Mouse (Mus musculus) gastrocnemius, postnatal 10 days (tissue): ENCODE measurements around the gene Rbms3. TPM values are rescaled to one million over a fixed set of nuclear protein-coding genes. Genes with fewer than 3 reads are reported as not detected.

Experiments
- DNase-seq: peaks from one replicate; pipeline ENCODE4 v3.0.0; 2021; ENCODE audit warnings: mixed read lengths
- total RNA-seq, 2 experiments: library from RNA; stranded (reverse); gene quantifications; 2 replicates each; pipeline ENCODE4 v1.2.3; 2021

The Rbms3 gene
- total RNA-seq, 2 experiments from 2014 or later = 26.9 to 37.4 TPM

DNA sequence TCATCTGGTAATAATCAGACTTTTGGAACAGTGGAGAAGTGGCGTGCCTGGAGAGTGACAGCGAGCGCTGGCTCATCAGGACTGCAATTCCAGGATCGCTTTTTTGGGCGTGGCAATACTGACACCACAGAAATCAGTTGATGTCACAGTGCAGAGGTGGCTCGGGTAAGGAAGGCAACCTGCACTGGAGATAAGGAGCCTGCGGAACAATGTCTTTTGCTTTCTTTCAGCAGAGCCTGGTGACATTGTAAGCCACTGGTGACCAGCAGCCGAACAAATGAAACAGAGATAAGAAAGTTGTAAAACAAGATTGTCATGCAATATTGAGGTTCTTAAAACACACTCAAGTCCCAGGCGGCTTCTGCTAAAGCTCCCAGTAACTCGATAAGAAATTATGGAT is 998.9 kb downstream of the Rbms3 start:
- no peak for DNase-seq

DNA sequence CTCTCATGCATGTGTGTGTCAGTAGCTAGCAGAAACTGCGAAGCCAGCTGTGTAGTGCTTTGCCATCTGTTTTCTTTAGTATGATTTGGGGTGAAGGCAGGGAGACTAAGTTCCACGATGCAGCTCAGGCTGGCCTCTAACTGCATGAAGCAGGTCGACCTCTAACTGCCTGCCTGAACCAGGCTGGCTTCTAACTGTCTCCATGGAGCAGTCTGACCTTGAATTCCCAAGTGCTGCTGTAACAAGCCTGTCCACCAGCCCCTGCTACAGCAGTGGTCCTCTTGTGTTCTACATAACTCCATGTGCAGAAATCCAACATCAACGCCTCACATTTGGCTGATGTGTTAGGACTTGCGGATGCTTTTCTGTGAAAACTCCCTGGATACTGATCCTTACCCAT is 1009.3 kb downstream of the Rbms3 start:
- DNase-seq = no peak

DNA sequence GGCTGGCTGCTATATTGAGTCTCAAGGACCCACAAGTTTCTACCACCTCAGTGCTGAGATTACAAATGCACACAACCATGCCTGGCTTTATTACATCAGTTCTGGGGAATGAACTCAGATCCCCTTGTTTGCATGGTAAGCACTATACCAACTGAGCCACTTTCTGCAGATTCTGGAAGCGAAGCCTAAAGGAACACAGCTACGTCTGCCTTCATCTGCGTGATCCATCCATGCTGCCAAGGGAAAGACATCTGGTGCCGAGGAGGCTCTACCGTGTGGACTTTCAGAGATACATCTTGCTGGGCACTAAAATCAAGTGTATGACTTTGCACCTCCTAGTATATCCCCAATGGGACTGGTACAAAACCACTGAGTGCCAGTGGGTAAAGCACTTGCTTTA is 1010.8 kb downstream of the Rbms3 start:
- no peak for DNase-seq

DNA sequence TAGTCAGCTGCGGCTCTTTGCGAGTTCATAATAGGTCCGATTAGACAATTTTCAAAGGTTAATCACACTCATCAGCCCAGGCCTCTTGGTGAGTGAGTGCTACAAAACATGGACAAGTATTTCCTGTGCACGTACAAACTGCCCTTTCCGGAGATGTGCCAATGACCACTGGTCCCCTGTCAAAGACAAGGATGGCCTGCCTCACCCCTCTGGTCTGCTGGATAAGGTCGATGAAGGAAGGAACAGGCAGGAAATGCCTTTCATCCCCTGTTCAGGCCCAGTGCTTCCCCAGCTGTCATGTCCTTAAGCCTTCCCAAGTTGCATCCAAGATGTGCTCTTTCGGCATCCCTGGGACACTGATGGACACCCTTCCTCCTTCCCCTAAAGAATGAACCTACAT is 1016.4 kb downstream of the Rbms3 start:
- no peak for DNase-seq

DNA sequence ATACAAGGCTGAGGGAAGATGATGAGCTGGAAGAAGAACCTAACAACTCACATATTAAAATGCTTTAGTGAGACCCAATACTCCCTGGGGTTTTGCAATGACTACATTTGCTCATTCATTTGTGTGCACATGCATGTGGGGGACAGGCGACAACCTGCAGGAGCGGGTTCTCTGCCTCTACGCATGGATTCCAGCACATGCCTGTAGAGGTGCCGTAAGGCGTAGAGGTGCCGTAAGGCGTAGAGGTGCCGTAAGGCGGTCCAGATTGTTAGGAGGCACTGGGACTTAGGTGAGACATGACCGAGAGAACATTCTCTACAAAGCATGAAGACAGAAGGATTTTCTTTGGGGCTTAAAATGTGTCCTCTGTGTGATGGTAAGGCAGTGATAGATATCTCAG is 1033.7 kb downstream of the Rbms3 start:
- DNase-seq = no peak

DNA sequence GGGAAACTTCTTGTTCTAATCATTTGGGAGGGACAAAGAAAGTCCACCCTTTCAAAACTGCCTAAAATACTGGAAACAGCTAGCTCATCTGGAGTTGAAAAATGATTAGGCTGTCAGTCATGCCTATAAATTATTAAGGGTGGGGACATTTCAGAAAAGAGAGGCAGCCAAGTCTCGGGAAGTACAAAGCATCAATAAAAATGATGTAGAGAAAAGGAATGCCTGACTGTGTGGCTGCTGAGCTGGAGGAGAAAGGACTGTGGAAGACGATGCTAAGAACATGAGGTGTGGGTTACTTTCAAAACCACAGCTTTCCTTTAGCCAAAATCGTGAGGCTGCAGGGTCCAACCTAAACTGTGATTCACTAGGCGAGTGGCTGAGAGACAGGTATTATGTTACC is 1037.2 kb downstream of the Rbms3 start:
- DNase-seq = no peak

DNA sequence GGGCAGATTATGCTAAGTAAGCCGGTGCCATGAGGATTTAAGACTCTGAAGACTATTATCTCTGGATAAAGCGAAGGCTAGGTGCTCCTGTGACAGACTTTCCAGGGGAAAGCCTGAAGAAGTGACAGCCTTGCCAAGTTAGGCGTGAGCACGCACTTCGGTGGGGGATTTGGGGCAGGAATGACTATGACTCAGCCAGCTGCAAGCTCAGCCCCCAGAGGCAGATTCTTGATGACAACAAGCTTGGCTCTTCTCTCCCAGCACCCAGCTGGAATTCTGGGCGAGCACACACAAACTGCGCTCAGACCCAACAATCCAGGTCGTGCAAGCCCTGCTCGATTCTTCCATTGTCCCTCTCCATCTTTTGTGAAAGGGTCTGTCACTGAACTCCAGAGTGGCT is 1038.6 kb downstream of the Rbms3 start:
- peak; percentile 27 for DNase-seq

DNA sequence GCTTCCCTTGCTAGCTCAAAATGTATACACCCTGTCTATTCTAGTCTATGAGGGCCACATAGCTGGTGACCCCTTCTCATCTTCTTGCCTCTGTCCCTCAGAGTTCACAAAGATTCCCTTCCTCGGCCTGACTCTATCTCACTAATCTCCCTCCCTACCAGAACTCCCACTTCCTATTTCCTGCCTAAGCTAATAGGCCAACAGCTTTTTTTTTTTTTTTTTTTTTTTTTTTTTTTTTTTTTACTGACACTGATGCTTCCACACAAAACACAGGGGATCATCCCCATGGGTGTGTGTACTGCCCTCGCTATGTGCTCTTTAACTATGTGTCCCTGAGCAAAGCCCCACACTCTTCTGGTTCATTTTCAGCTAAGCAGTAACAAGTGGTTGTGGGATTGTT is 1060.0 kb downstream of the Rbms3 start:
- DNase-seq = no peak

DNA sequence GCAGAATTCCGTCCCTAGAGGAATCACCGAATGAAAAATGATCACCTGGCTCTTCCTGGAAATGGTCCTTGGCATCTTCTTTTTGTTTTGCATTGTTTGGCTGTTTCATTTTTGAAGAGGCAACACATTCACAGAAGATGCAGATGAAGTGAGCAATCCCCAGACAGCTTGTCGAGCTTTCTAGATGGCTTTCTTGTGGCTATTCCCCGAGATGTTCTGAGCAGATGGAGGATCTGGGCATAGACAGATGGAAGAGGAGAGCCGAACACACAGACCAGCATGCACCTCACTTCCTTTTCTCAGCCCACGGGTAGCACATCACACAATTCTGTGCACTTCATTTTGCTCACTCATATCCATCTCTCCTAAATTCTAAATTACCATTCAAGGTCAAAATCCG is 1063.0 kb downstream of the Rbms3 start:
- DNase-seq = no peak

DNA sequence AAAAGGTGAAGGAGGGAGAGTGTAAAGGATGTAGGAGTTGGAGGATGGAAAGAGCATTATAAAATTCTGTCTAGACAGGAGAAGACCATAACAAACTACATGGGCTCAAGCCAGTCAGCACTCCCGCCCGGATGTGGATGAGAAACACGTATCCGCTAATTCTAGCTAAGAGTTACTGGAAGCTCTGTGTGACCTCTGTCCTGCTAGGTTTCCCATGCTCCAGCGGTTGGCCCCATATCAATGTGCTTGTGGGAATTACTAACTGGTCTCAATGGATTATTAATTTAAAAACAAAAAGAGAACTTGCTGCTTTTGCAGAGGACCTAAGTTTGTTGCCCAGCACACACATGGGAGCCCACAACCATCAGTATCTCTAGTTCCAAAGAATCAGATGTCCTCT is 1071.9 kb downstream of the Rbms3 start:
- no peak for DNase-seq

DNA sequence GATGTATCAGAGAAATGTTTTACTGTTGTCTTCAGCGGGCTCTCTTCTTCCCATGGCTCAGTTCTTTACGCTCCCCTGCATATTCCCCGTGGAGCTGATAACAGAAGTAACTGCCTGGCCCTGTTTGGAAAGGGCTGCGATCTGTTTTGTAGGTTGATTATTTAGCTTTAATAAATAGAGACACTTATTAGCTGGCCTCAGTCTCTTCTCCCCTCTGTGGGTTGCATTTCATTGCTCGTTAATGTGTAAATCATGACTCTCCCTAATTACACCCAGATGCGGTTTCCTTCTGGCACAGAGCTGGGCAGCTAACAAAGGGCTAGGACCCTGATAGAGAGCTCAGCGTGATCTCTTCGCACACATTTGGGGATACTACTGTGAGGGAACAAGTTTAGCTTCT is 1073.1 kb downstream of the Rbms3 start:
- no peak for DNase-seq

DNA sequence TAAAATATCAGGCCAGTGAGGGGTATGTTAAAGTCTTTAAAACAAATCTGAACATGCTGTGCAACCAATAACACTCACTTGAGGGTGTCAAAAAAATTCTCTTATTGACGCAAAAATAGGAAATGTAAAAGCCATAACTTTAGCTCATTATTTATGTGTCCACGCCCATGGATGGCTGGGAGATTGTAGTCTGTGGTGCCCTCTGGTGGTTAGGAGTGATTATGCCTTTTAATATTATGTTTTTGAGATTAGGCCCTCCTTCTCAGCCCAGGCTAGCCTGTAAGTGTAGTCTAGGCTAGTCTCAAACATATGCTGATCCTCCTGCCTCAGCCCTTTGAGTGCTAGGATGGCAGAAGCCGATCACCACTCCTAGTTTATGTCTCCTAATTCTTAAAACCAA is 1076.5 kb downstream of the Rbms3 start:
- DNase-seq = no peak

DNA sequence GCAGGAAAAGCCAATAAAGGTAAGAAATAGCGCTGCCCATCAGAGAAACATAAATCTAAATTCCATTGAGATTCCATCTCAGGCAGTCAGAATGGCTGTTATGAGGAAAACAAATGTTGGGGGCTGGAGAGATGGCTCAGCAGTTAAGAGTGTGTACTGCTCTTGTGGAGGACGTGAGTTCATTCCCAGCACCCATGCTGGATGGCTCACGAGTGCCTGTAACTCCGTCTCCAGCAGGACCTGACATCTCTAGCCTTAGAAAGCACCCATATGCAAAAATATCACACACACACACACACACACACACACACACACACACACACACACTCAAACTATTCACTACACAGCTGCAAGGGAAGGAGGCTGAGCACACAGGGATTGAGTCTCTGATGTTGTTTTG is 1083.6 kb downstream of the Rbms3 start:
- DNase-seq = no peak

DNA sequence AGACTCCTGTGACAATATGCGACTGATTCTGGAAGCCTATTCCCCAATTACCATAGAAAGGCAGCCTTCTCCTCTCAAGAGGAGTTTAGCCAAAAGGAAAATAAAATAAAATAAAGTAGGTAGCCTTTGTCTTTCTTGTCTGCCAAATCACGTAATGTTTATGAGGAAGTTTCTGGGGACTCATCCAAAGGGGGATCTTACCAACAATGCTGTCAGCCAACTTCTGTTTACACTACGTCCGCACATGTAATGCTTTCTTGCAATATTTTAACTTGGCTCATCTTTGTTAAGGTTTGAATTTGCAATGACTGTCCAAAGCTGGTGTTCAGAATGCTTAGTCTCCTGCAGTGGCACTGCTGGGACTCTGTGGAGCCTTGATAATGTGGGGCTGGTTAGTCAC is 1086.9 kb downstream of the Rbms3 start:
- DNase-seq = no peak

DNA sequence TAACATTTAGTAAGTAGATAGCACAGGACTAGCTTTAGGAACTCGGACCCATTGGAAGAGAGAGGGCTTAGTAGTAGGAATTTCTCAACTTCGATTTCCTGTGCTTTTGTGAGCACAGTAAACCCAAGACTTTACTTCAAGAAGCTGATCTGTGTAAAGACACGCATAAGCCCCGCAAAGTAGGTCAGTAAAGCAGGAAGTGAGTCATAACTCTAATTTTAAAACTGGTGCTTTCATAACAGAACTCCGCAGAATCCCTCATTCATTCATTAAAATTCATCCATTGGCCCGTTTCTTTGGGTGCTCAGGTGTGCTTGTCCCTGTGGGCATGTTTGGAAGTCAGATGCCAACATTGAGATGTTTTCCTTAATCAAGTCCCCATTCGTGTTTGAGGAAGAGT is 1087.7 kb downstream of the Rbms3 start:
- no peak for DNase-seq

DNA sequence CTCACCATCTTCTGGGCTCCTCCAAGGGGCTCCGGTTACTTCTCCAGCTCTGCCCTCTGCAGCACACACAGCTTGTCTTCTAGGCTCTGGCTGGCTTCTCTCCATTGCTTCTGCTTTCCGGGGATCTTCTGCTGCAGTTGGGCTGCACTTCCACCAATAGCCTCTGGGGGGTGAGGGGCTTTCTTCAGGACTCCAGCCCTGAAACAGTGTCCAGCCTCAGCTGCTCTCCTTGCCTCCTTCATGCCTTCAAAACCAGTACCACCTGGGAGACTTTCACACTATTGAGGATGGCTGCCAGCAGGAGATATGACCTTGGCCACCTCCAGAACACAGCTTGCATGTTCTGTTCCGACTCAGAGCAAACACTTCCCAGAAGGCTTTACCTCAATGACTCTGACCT is 1094.0 kb downstream of the Rbms3 start:
- no peak for DNase-seq

DNA sequence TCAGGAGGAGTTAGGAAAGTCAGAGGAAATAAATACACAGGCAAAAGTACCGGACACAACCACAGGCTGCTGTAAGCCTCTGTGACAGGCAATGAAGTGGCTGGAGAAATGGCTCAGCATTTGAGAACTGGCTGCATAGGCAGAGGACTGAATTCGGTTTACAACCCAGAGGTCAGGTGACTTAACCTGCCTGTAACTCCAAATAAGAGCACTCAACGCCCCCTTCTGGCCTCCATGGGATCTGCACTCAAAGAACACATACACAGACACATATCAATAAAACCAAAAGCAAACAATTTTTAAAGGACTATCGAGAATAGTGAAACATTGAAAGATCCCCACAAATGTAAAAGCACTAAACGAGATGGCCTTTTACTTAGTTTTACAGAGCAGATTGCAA is 1096.3 kb downstream of the Rbms3 start:
- DNase-seq = no peak

DNA sequence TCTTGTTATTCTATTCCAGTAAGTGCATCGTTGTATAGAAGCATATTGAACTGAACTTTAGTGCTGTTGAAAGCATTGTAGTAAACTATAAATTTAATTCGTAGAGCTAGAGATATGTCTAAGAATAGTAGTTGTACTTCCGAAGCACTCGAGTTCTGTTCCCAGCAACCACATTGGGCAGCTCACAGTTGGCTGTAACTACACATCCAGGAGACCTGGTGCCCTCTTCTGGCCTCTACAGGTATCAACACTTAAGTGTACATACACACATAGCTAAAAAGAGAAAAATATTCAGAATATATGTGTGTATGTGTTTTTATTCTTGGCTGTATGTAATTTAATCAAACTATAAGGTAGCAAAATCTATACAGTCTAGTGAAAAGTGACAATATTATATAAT is 1098.6 kb downstream of the Rbms3 start:
- no peak for DNase-seq

DNA sequence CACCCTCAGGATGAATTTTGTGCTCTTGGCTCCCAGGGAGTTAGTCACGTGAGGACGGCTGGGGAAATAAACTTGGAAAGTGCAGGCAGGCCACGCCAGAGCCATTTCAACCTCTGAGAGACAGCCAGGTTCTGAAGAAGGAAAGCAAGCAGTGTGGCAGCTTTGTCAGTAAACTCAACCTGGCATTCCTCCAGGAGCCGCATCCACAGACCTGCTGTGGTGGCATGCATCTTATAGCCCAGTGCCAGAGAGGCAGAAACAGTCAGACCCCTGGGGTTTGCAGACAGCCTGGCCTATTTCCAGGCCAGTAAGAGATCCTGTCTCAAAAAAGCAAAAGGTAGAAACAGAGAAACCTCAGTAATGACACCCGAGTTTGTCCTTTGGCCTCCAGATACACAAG is 1105.3 kb downstream of the Rbms3 start:
- DNase-seq = no peak
